Mouse (Mus musculus) embryonic facial prominence, embryonic 11.5 days (tissue): Measurements from ENCODE around the gene Olfr148. TPM values are rescaled to one million over a fixed set of nuclear protein-coding genes. Genes with fewer than 3 reads are reported as not detected.
A peak's percentile ranks its signal among the peaks of the same experiment; 100 is the strongest.

ENCODE experiments used
- ATAC-seq: fragments of 200-750 bp; cut with Nextera tagmentation; replicated peaks from 2 replicates; pipeline ENCODE4 v1.8.0; 2017; ENCODE audit warnings: low read depth; ENCODE audit not compliant: insufficient number of reproducible peaks, low FRiP score, low TSS enrichment
- DNase-seq: peaks from one replicate; pipeline ENCODE4 v3.0.0-alpha.2; 2015; ENCODE audit warnings: low spot score
- H3K27ac ChIP-seq: fragments of 300-500 bp; sonication (generic); replicated peaks from 2 replicates; pipeline ENCODE4 v1.5.1; 2014; ENCODE audit warnings: mild to moderate bottlenecking, low read depth, low read length, control low read depth
- H3K27me3 ChIP-seq: fragments of 300-500 bp; sonication (generic); 2 replicates; pipeline ENCODE4 v1.6.1; 2014; ENCODE audit warnings: mild to moderate bottlenecking, low read length, moderate library complexity, mixed read lengths; ENCODE audit not compliant: control insufficient read depth, insufficient read depth
- H3K36me3 ChIP-seq: fragments of 300-500 bp; sonication (generic); replicated peaks from 2 replicates; pipeline ENCODE4 v1.6.1; 2014; ENCODE audit warnings: low read depth, mild to moderate bottlenecking, low read length, moderate library complexity, mixed read lengths; ENCODE audit not compliant: control insufficient read depth, insufficient read depth
- H3K4me1 ChIP-seq: fragments of 300-500 bp; sonication (generic); 2 replicates; pipeline ENCODE4 v1.6.1; 2014; ENCODE audit warnings: low read length, mixed read lengths; ENCODE audit not compliant: control insufficient read depth, insufficient read depth
- H3K4me2 ChIP-seq: fragments of 300-500 bp; sonication (generic); 2 replicates; pipeline ENCODE4 v1.6.1; 2014; ENCODE audit warnings: low read depth, mild to moderate bottlenecking, control low read depth, low read length, moderate library complexity
- H3K4me3 ChIP-seq: fragments of 300-500 bp; sonication (generic); 2 replicates; pipeline ENCODE4 v1.5.1; 2014; ENCODE audit warnings: low read depth, low read length, control low read depth
- H3K9ac ChIP-seq: fragments of 300-500 bp; sonication (generic); replicated peaks from 2 replicates; pipeline ENCODE4 v1.6.1; 2014; ENCODE audit warnings: mild to moderate bottlenecking, control low read depth, low read length
- H3K9me3 ChIP-seq: fragments of 300-500 bp; sonication (generic); replicated peaks from 2 replicates; pipeline ENCODE4 v1.6.1; 2016; ENCODE audit warnings: mild to moderate bottlenecking, low read length, inconsistent platforms, mixed read lengths; ENCODE audit not compliant: control insufficient read depth
- whole genome bisulfite sequencing: fragments of 180-500 bp; shearing (Covaris S2); extraction: QIAGEN DNeasy Blood & Tissue Kit; methylation state at CpG from one replicate; pipeline ENCODE4 v1.1.7; 2014; 5-methylcytosine and 5-hydroxymethylcytosine counted together
- polyA plus RNA-seq: library from polyadenylated mRNA; unstranded; fragments of >200 nt; fragmentation: Nextera tagmentation; extraction: Ambion mirVana; gene quantifications from 2 replicates; pipeline ENCODE4 v1.2.1, GENCODE M21; 2014

Olfr148 gene
- not detected in 2 replicates for polyA plus RNA-seq

GRCm38 (mm10) chr9:39610355-39610754, at the start of gene Olfr148:
TSS of gene Olfr148 (plus strand) at chr9:39610655.
- 72% methylated on average over 3 of the region's 3 CpGs for WGBS
- no peak within 1 kb of the TSS for H3K27ac ChIP-seq
- H3K4me2 ChIP-seq, result no peak within 1 kb of the TSS

DNA sequence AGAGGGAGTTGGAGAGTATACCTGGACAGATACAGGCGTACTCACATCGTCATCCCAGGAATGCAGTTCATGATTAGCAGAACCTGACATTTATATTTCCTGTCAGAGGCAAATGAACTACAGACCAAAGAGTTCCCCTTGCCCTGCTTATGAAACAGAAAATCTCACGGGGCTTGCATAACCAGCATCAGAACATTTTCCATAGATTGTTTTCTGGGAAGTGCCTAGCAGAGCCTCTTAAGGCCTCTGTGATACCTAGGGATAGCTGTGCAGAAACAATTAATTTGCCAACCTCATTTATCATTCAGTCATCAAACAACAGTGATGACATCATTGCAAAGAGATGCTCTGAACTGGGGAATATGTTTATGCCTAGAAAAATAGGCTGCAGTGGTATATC, 35.0 kb upstream of the Olfr148 start, which contains the start of gene Olfr959:
Gene Olfr959, minus strand, starts transcription at position 101 of the 400 bp plus-strand sequence.
- DNase-seq, result no peak
- no peak within 1 kb of the TSS for H3K4me2 ChIP-seq
- H3K27me3 ChIP-seq, result no peaks in the 10 kb centered on the region
- WGBS, result 75% methylated on average over 3 of the region's 3 CpGs
- H3K4me3 ChIP-seq, result no peak within 1 kb of the TSS
- no peaks in the 10 kb centered on the region for H3K36me3 ChIP-seq
- no peak within 1 kb of the TSS for H3K27ac ChIP-seq
- ATAC-seq, result no peak
- H3K9me3 ChIP-seq, result no peaks in the 10 kb centered on the region
- no peaks in the 10 kb centered on the region for H3K4me1 ChIP-seq
- H3K9ac ChIP-seq, result no peak within 1 kb of the TSS

More at GRCm38 (mm10) chr9:39610355-39610754, at the start of gene Olfr148:
- DNase-seq, result no peak
- no peaks in the 10 kb centered on the region for H3K9me3 ChIP-seq
- H3K27me3 ChIP-seq, result no peaks in the 10 kb centered on the region
- H3K9ac ChIP-seq, result no peak within 1 kb of the TSS
- H3K4me1 ChIP-seq, result no peaks in the 10 kb centered on the region
- H3K36me3 ChIP-seq, result no peaks in the 10 kb centered on the region
- ATAC-seq, result no peak
- no peak within 1 kb of the TSS for H3K4me3 ChIP-seq

- no peak overlapping the region for H3K9ac ChIP-seq
- no peak overlapping the region for H3K4me3 ChIP-seq
- H3K36me3 ChIP-seq, result no peaks in the 10 kb centered on the region
- no peaks in the 10 kb centered on the region for H3K27me3 ChIP-seq
- no peak overlapping the region for H3K27ac ChIP-seq
- no peaks in the 10 kb centered on the region for H3K9me3 ChIP-seq
- DNase-seq (no peak), ATAC-seq (no peak)
- no peaks in the 10 kb centered on the region for H3K4me1 ChIP-seq
- no peak overlapping the region for H3K4me2 ChIP-seq
- 87% methylated on average over 5 of the region's 5 CpGs for WGBS
Measured at GRCm38 (mm10) chr9:39577050-39577449, 33.4 kb upstream of the Olfr148 start.

GRCm38 (mm10) chr9:39602536-39603332, 7.7 kb upstream of the Olfr148 start:
- Histone ChIP-seq H3K27me3 (no peaks in the 10 kb centered on the region), H3K4me2 (peak overlapping the region; percentile 64), H3K9me3 (no peaks in the 10 kb centered on the region), H3K4me3 (peak overlapping the region; percentile 28), H3K27ac (no peak overlapping the region), H3K4me1 (no peaks in the 10 kb centered on the region), H3K36me3 (no peaks in the 10 kb centered on the region), H3K9ac (peak overlapping the region; percentile 22; the same call in 1 of the 2 replicates)
- ATAC-seq (no peak; the same call in 1 of the 2 replicates), DNase-seq (peak; percentile 68)
- under 1% methylated on average over 19 of the region's 19 CpGs for WGBS

GRCm38 (mm10) chr9:39603333-39603845, 7.1 kb upstream of the Olfr148 start:
- DNase-seq, result peak; percentile 61

DNA sequence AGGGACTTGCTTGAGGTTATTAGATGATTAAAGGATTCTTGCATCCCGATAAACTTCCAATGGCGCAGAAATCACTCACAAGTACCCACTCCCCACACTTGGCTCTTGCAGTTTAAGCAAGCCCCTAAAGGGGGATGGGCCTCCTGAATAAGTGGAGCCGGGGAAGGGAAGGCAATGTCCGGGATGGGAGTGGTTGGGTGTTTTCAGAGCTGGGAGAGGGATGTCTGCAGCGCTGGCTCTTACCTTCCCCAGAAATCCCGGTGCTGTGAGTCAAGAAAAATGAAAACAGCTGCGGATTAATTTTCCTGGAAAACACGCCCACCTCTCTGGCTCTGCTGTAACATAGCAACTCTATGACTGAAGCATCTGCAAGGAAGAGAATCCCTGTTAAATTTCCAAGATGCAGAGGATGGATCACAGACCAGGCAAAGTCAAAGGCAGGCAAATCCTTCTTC, 6.4 kb upstream of the Olfr148 start, which contains the start of gene AW551984:
Gene AW551984, minus strand, starts transcription at position 405 of the 455 bp plus-strand sequence.
- peak; percentile 89 for DNase-seq
- Histone ChIP-seq H3K27ac (no peak within 1 kb of the TSS), H3K36me3 (no peaks in the 10 kb centered on the region), H3K9me3 (no peaks in the 10 kb centered on the region), H3K4me2 (peak within 1 kb of the TSS; percentile 64), H3K4me1 (no peaks in the 10 kb centered on the region), H3K4me3 (peak within 1 kb of the TSS; percentile 28), H3K27me3 (no peaks in the 10 kb centered on the region), H3K9ac (peak within 1 kb of the TSS; percentile 22; the same call in 1 of the 2 replicates)
- ATAC-seq, result peak; percentile 89
- under 1% methylated on average over 8 of the region's 8 CpGs for WGBS

More at GRCm38 (mm10) chr9:39603333-39603845, 7.1 kb upstream of the Olfr148 start:
- H3K9ac ChIP-seq, result peak overlapping the region; percentile 22; the same call in 1 of the 2 replicates
- no peak overlapping the region for H3K27ac ChIP-seq
- H3K27me3 ChIP-seq, result no peaks in the 10 kb centered on the region
- ATAC-seq, result 0 out of 2 replicates have a peak, but pooled peaks have one; percentile 55
- no peaks in the 10 kb centered on the region for H3K36me3 ChIP-seq
- no peaks in the 10 kb centered on the region for H3K4me1 ChIP-seq
- no peaks in the 10 kb centered on the region for H3K9me3 ChIP-seq
- peak overlapping the region; percentile 28 for H3K4me3 ChIP-seq
- peak overlapping the region; percentile 64 for H3K4me2 ChIP-seq
- 1% methylated on average over 9 of the region's 9 CpGs for WGBS

- Histone ChIP-seq H3K27me3 (no peaks in the 10 kb centered on the region), H3K4me3 (no peak overlapping the region), H3K27ac (no peak overlapping the region), H3K36me3 (no peaks in the 10 kb centered on the region), H3K4me2 (no peak overlapping the region), H3K9me3 (no peaks in the 10 kb centered on the region), H3K9ac (no peak overlapping the region), H3K4me1 (no peaks in the 10 kb centered on the region)
- no peak for DNase-seq
- ATAC-seq, result no peak
Measured at GRCm38 (mm10) chr9:39608497-39608896, 2.0 kb upstream of the Olfr148 start.

DNA sequence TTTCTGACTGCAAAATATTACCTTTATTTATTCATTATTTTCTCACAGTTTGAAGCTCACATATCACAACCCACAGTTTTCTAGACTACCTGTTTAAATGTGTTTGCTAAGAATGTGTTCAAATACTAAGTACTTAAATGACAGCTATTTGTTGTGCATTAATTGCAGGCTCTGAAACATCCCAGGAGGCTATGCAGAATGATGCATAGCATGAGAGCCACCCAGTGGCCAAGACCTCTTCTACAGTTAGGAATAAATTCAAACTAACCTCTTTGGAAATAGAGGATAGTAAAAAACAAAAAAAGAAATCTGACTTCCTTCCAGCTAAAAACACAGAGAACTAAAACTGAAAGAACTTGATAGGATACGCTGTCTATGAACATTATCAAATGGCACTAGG, 1.5 kb downstream of the Olfr148 start:
- no peaks in the 10 kb centered on the region for H3K36me3 ChIP-seq
- H3K9me3 ChIP-seq, result no peaks in the 10 kb centered on the region
- H3K4me2 ChIP-seq, result no peak overlapping the region
- no peaks in the 10 kb centered on the region for H3K27me3 ChIP-seq
- no peak overlapping the region for H3K4me3 ChIP-seq
- 41% methylated on average over 1 of the region's 1 CpGs for WGBS
- no peaks in the 10 kb centered on the region for H3K4me1 ChIP-seq
- ATAC-seq (no peak), DNase-seq (peak; percentile 55)
- no peak overlapping the region for H3K9ac ChIP-seq
- no peak overlapping the region for H3K27ac ChIP-seq
